ENCODE assay signal across 7 mouse cellular contexts in the genomic region with DNA sequence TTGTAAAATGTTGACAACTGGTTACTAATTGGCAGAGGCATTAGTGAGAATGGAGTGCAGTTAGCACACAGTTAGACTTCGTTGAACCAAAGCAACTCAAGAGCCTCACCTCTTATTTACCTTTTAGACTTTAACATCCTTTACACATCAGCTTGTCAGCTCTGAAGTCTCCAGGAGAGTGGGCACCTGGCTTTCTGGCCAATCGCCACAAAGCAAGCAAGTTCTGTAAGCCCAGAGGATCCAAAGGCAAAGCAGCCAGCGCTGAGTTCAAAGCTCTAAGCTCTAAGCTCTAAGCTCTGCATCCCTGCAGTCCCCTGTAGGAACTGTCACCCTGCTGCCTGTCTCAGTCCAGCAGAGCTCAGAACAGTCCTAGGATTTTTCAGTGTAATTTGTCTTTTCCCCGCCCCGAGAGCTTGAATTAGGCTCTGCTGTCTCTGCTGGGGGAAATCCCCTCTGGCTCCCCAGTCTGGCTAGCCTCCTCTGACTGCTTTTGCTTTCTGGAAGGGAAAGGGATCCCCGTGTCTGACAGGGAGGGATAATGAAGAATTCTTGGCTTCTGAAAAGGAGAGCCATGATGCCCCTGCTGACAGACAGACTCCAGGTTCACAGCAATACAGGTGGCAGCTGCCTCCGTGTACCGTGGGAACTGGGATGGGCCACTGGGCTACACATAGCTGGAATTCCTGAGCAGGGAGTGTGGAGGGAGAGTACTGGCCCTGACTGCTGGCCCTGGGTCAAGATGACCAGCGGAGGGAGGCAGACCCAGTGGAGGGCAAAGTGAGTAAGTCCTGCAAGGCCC.
A peak's percentile ranks its signal among the peaks of the same experiment; 100 is the strongest.
DNase-seq lines count a peak whose midpoint lies in the region; ATAC-seq and TF ChIP-seq lines count a peak whose summit lies in the region.

No protein-coding gene starts in this region.

- 26% methylated on average over 9 of the region's 9 CpGs for WGBS in embryonic facial prominence, embryonic 11.5 days
- 30% methylated on average over 9 of the region's 9 CpGs for WGBS in heart, postnatal 0 days
- 39% methylated on average over 9 of the region's 9 CpGs for WGBS in neural tube, embryonic 13.5 days

- in situ Hi-C loops in ES-E14 (cut with MboI; ENCODE audit: low sequenced_read_pairs in 2 of 2, unreplicated experiment in 2 of 2), result loop anchor here (25.0 kb wide), 1 partner anchor 304 kb away; no protein-coding TSS in a partner anchor

- peak overlapping the region; percentile 9; the same call in 1 of the 2 replicates for H3K9ac ChIP-seq in ES-E14 (ENCODE audit: insufficient read depth, low read depth, low read length, poor library complexity, severe bottlenecking)
- no peak overlapping the region for H3K9ac ChIP-seq in embryonic facial prominence, embryonic 11.5 days (replicated peaks; ENCODE audit: low read length)
- H3K9ac ChIP-seq in heart, postnatal 0 days (replicated peaks; ENCODE audit: low read depth, low read length), result no peak overlapping the region
- H3K9ac ChIP-seq in neural tube, embryonic 13.5 days, result no peak overlapping the region

- no peak overlapping the region for H3K4me2 ChIP-seq in embryonic facial prominence, embryonic 11.5 days (ENCODE audit: low read depth, low read length)
- no peak overlapping the region for H3K4me2 ChIP-seq in heart, postnatal 0 days (ENCODE audit: low read depth, low read length)
- no peak overlapping the region for H3K4me2 ChIP-seq in neural tube, embryonic 13.5 days

- H3K27ac ChIP-seq in ES-E14 (ENCODE audit: insufficient read depth, low read depth, low read length, poor library complexity, severe bottlenecking), result peak overlapping the region; percentile 88
- H3K27ac ChIP-seq in embryonic facial prominence, embryonic 11.5 days (replicated peaks; ENCODE audit: low read depth, low read length), result no peak overlapping the region
- H3K27ac ChIP-seq in heart, postnatal 0 days (ENCODE audit: low read depth), result 0 out of 2 replicates have a peak overlapping the region, but pooled peaks have one; percentile 20
- H3K27ac ChIP-seq in neural tube, embryonic 13.5 days (replicated peaks), result peak overlapping the region; percentile 29; the same call in 1 of the 2 replicates

- H3K36me3 ChIP-seq in ES-E14 (ENCODE audit: control insufficient read depth, insufficient read depth, low read length, poor library complexity, severe bottlenecking), result no peaks in the 10 kb centered on the region
- H3K36me3 ChIP-seq in embryonic facial prominence, embryonic 11.5 days (replicated peaks; ENCODE audit: control insufficient read depth, insufficient read depth, low read depth, low read length), result no peaks in the 10 kb centered on the region
- no peaks in the 10 kb centered on the region for H3K36me3 ChIP-seq in heart, postnatal 0 days (replicated peaks; ENCODE audit: control insufficient read depth, insufficient read depth, low read length)
- peaks cover 34% of the 10 kb centered on the region for H3K36me3 ChIP-seq in neural tube, embryonic 13.5 days

- H3K9me3 ChIP-seq in ES-E14 (ENCODE audit: control insufficient read depth, insufficient read depth, low read depth, low read length), result no peaks in the 10 kb centered on the region
- no peaks in the 10 kb centered on the region for H3K9me3 ChIP-seq in embryonic facial prominence, embryonic 11.5 days (replicated peaks; ENCODE audit: control insufficient read depth, low read length)
- no peaks in the 10 kb centered on the region for H3K9me3 ChIP-seq in heart, postnatal 0 days (replicated peaks; ENCODE audit: control insufficient read depth, low read length)
- H3K9me3 ChIP-seq in neural tube, embryonic 13.5 days, result no peaks in the 10 kb centered on the region

- peak overlapping the region in 1 of 2 experiments; percentile 4; a peak in 1 of 4 replicates for H3K4me3 ChIP-seq in ES-E14 (ENCODE audit: insufficient read depth in 1 of 2, low read depth in 1 of 2, low read length in 2 of 2, poor library complexity in 1 of 2, severe bottlenecking in 1 of 2)
- H3K4me3 ChIP-seq in embryonic facial prominence, embryonic 11.5 days (ENCODE audit: low read depth, low read length), result no peak overlapping the region
- no peak overlapping the region for H3K4me3 ChIP-seq in heart, postnatal 0 days (ENCODE audit: low read depth, low read length)
- H3K4me3 ChIP-seq in neural tube, embryonic 13.5 days, result no peak overlapping the region

- TF ChIP-seq EP300 in heart, postnatal 0 days (IDR thresholded peaks at IDR 0.05; ENCODE audit: low read depth), result no peak

- DNase-seq in ES-E14 (ENCODE audit: low read depth, low spot score), result peak; percentile 64
- no peak for DNase-seq in embryonic facial prominence, embryonic 11.5 days (ENCODE audit: low spot score)
- peak; percentile 31 for DNase-seq in heart, postnatal 0 days (ENCODE audit: low spot score)
- peak; percentile 57 to 81 for DNase-seq in kidney, postnatal 25 days
- DNase-seq in natural killer cell, adult 2 months (ENCODE audit: low spot score in 2 of 2), result no peak
- no peak for DNase-seq in adrenal gland, postnatal 10 days

- ATAC-seq in embryonic facial prominence, embryonic 11.5 days (replicated peaks; ENCODE audit: insufficient number of reproducible peaks, low FRiP score, low TSS enrichment, low read depth), result 0 out of 2 replicates have a peak, but pooled peaks have one; percentile 41
- ATAC-seq in heart, postnatal 0 days (ENCODE audit: insufficient read depth, low read depth), result peak; percentile 71
- ATAC-seq in neural tube, embryonic 13.5 days (ENCODE audit: low read depth), result peak; percentile 52

- H3K27me3 ChIP-seq in embryonic facial prominence, embryonic 11.5 days (ENCODE audit: control insufficient read depth, insufficient read depth, low read length), result no peaks in the 10 kb centered on the region
- no peaks in the 10 kb centered on the region for H3K27me3 ChIP-seq in heart, postnatal 0 days (ENCODE audit: control insufficient read depth, insufficient read depth, low read length)
- H3K27me3 ChIP-seq in neural tube, embryonic 13.5 days, result no peaks in the 10 kb centered on the region; the same call in 1 of the 2 replicates

- no peak for TF ChIP-seq CTCF in heart, postnatal 0 days (IDR thresholded peaks at IDR 0.05; ENCODE audit: low read depth)

- peaks cover 11 to 27% of the 10 kb centered on the region in 2 experiments; a peak in 3 of 4 replicates for H3K4me1 ChIP-seq in ES-E14 (ENCODE audit: control insufficient read depth in 2 of 2, insufficient read depth in 2 of 2, low read length in 2 of 2, poor library complexity in 1 of 2)
- peaks cover 3% of the 10 kb centered on the region for H3K4me1 ChIP-seq in embryonic facial prominence, embryonic 11.5 days (ENCODE audit: control insufficient read depth, insufficient read depth, low read length)
- 0 out of 2 replicates have a peak, but pooled peaks cover 4% of the 10 kb centered on the region for H3K4me1 ChIP-seq in heart, postnatal 0 days (ENCODE audit: control insufficient read depth, insufficient read depth)
- peaks cover 20% of the 10 kb centered on the region for H3K4me1 ChIP-seq in neural tube, embryonic 13.5 days (replicated peaks)

TF ChIP-seq in ES-E14, 5 proteins besides CTCF, POLR2A, EP300 and RAD21:
- TF ChIP-seq MAFK (IDR thresholded peaks at IDR 0.05; ENCODE audit: insufficient read depth, low read depth, low read length) (no peak), HCFC1 (IDR thresholded peaks at IDR 0.05; ENCODE audit: borderline replicate concordance, insufficient read depth, low read length) (no peak), CHD2 (IDR thresholded peaks at IDR 0.05; ENCODE audit: low read depth, low read length) (no peak), ZC3H11A (IDR thresholded peaks at IDR 0.05; ENCODE audit: borderline replicate concordance, low read depth, low read length) (no peak), ZNF384 (IDR thresholded peaks at IDR 0.05; ENCODE audit: low read depth, low read length) (no peak; the same call in 1 of the 2 replicates)

Comparison
In these comparisons a context has a peak if more than half of its experiments do, and no peak if none do; other contexts are left out.
1. DNase-seq: peak in ES-E14 (single experiment), heart, postnatal 0 days (single experiment) and kidney, postnatal 25 days (2 of 2); none in embryonic facial prominence, embryonic 11.5 days (single experiment), natural killer cell, adult 2 months (0 of 2) and adrenal gland, postnatal 10 days (single experiment).
2. Peak in every context shown above with its lines, with median percentiles within 50 percentile points of each other: ATAC-seq.